8 mouse cellular contexts compared by ENCODE assay signal in genomic region chr2:73893473-73894270, GRCm38 (mm10). TPM values are rescaled to one million over a fixed set of nuclear protein-coding genes. Genes with fewer than 3 reads are reported as not detected.
DNase-seq lines count a peak whose midpoint lies in the region; ATAC-seq and TF ChIP-seq lines count a peak whose summit lies in the region.

No protein-coding gene starts in this region.

- no peak for ATAC-seq in forebrain, embryonic 12.5 days (ENCODE audit: low FRiP score)
- ATAC-seq in liver, embryonic 12.5 days, result no peak
- no peak for ATAC-seq in stomach, embryonic 16.5 days (ENCODE audit: insufficient read depth, low FRiP score)

- 70% methylated on average over 22 of the region's 22 CpGs for WGBS in forebrain, embryonic 12.5 days
- 50% methylated on average over 22 of the region's 22 CpGs for WGBS in liver, embryonic 12.5 days (ENCODE audit: insufficient replicate concordance)
- WGBS in stomach, embryonic 16.5 days, result 61% methylated on average over 22 of the region's 22 CpGs

- no peak for TF ChIP-seq CTCF in layer of hippocampus, adult 2 months (conservative IDR thresholded peaks at IDR 0.05)

- H3K4me2 ChIP-seq in forebrain, embryonic 12.5 days, result peak overlapping the region; percentile 55
- peak overlapping the region; percentile 78 for H3K4me2 ChIP-seq in liver, embryonic 12.5 days
- peak overlapping the region; percentile 67 for H3K4me2 ChIP-seq in stomach, embryonic 16.5 days (ENCODE audit: low read depth, low read length)

- H3K4me1 ChIP-seq in forebrain, embryonic 12.5 days, result peaks cover 7% of the 10 kb centered on the region
- H3K4me1 ChIP-seq in liver, embryonic 12.5 days, result peaks cover 23% of the 10 kb centered on the region
- 0 out of 2 replicates have a peak, but pooled peaks cover 5% of the 10 kb centered on the region for H3K4me1 ChIP-seq in stomach, embryonic 16.5 days (ENCODE audit: control insufficient read depth, insufficient read depth, low read length)

- peak overlapping the region; percentile 87 for H3K4me3 ChIP-seq in layer of hippocampus, adult 2 months
- peak overlapping the region; percentile 93 for H3K4me3 ChIP-seq in forebrain, embryonic 12.5 days (replicated peaks)
- peak overlapping the region; percentile 99 for H3K4me3 ChIP-seq in liver, embryonic 12.5 days
- peak overlapping the region; percentile 61 for H3K4me3 ChIP-seq in stomach, embryonic 16.5 days (replicated peaks; ENCODE audit: low read length)

- peak overlapping the region; percentile 97 for H3K27ac ChIP-seq in layer of hippocampus, adult 2 months
- H3K27ac ChIP-seq in forebrain, embryonic 12.5 days, result no peak overlapping the region; the same call in 1 of the 2 replicates
- peak overlapping the region; percentile 82 for H3K27ac ChIP-seq in liver, embryonic 12.5 days
- H3K27ac ChIP-seq in stomach, embryonic 16.5 days (ENCODE audit: low read length), result no peak overlapping the region

- peak overlapping the region; percentile 62 for H3K9ac ChIP-seq in forebrain, embryonic 12.5 days
- H3K9ac ChIP-seq in liver, embryonic 12.5 days, result peak overlapping the region; percentile 70
- H3K9ac ChIP-seq in stomach, embryonic 16.5 days (ENCODE audit: low read length), result no peak overlapping the region; the same call in 1 of the 2 replicates

- peak; percentile 3 to 21 for DNase-seq in layer of hippocampus, adult 2 months (ENCODE audit: low spot score in 2 of 2)
- no peak for DNase-seq in layer of hippocampus, adult 11-12 months (ENCODE audit: low spot score)
- DNase-seq in T-cell, adult 2 months (ENCODE audit: low spot score), result peak; percentile 4
- no peak for DNase-seq in adrenal gland, adult 8-10 months
- no peak for DNase-seq in urinary bladder, postnatal 10 days (ENCODE audit: low spot score)

- H3K27me3 ChIP-seq in forebrain, embryonic 12.5 days, result no peaks in the 10 kb centered on the region
- H3K27me3 ChIP-seq in liver, embryonic 12.5 days (replicated peaks), result no peaks in the 10 kb centered on the region
- H3K27me3 ChIP-seq in stomach, embryonic 16.5 days (ENCODE audit: control insufficient read depth, insufficient read depth, low read length), result no peaks in the 10 kb centered on the region

- no peaks in the 10 kb centered on the region for H3K9me3 ChIP-seq in forebrain, embryonic 12.5 days
- no peaks in the 10 kb centered on the region for H3K9me3 ChIP-seq in liver, embryonic 12.5 days (replicated peaks)
- no peaks in the 10 kb centered on the region for H3K9me3 ChIP-seq in stomach, embryonic 16.5 days (replicated peaks; ENCODE audit: control insufficient read depth, low read length)

- H3K36me3 ChIP-seq in forebrain, embryonic 12.5 days (replicated peaks), result no peaks in the 10 kb centered on the region; the same call in 1 of the 2 replicates
- H3K36me3 ChIP-seq in liver, embryonic 12.5 days, result no peaks in the 10 kb centered on the region; the same call in 1 of the 2 replicates
- no peaks in the 10 kb centered on the region for H3K36me3 ChIP-seq in stomach, embryonic 16.5 days (ENCODE audit: control insufficient read depth, insufficient read depth, low read length)

RNA-seq across cellular contexts. Expression of gene Atf2, which starts 1.2 kb away (rescaled TPM):
- total RNA-seq in layer of hippocampus, adult 2 months (2021), result 100 to 1,000 TPM; 137 to 151 TPM
- 98.5 and 100 TPM in 2 replicates for polyA plus RNA-seq in forebrain, embryonic 12.5 days (2016; fragmentation: Nextera tagmentation; extraction: Ambion mirVana)
- 28.7 and 30.8 TPM in 2 replicates for polyA plus RNA-seq in liver, embryonic 12.5 days (2016; fragmentation: Nextera tagmentation; extraction: Ambion mirVana)
- 60.2 and 65.4 TPM in 2 replicates for polyA plus RNA-seq in stomach, embryonic 16.5 days (2015; fragmentation: Nextera tagmentation; extraction: Ambion mirVana)
- 10 to 100 TPM; 78.4 to 95.2 (median 88.5) TPM for total RNA-seq in adrenal gland, adult 8-10 months (2022)

RNA-seq across cellular contexts. Expression of gene Atp5g3, which starts 17.5 kb away (rescaled TPM):
- 100 to 1,000 TPM; 485 to 508 TPM for total RNA-seq in layer of hippocampus, adult 2 months (2021)
- 710 and 725 TPM in 2 replicates for polyA plus RNA-seq in forebrain, embryonic 12.5 days (2016; fragmentation: Nextera tagmentation; extraction: Ambion mirVana)
- polyA plus RNA-seq in liver, embryonic 12.5 days (2016; fragmentation: Nextera tagmentation; extraction: Ambion mirVana), result 807 and 810 TPM in 2 replicates
- 1,111 and 1,187 TPM in 2 replicates for polyA plus RNA-seq in stomach, embryonic 16.5 days (2015; fragmentation: Nextera tagmentation; extraction: Ambion mirVana)
- 1,000 to 10,000 TPM in 1 of 4 experiments, 100 to 1,000 TPM in 3; 516 to 1,227 (median 754) TPM for total RNA-seq in adrenal gland, adult 8-10 months (2022)

Comparison
In these comparisons a context has a peak if more than half of its experiments do, and no peak if none do; other contexts are left out.
1. DNase-seq: peak in layer of hippocampus, adult 2 months (2 of 2) and T-cell, adult 2 months (single experiment); none in layer of hippocampus, adult 11-12 months (single experiment), adrenal gland, adult 8-10 months (single experiment) and urinary bladder, postnatal 10 days (single experiment).
2. H3K27ac ChIP-seq: peak in layer of hippocampus, adult 2 months (single experiment) and liver, embryonic 12.5 days (single experiment); none in forebrain, embryonic 12.5 days (single experiment) and stomach, embryonic 16.5 days (single experiment).
3. Peak in every context shown above with its lines, with median percentiles within 50 percentile points of each other: H3K4me3 ChIP-seq and H3K4me2 ChIP-seq.